Mouse (Mus musculus) T-cell, adult 2 months (primary cell): ENCODE results near the gene Dnajc16.

Source experiments
- DNase-seq: peaks from one replicate; pipeline ENCODE4 v3.0.0; 2022; ENCODE audit warnings: low spot score

The Dnajc16 gene

GRCm38 (mm10) chr4:141724594-141724993, 66.1 kb downstream of the Dnajc16 start:
- DNase-seq: no peak

GRCm38 (mm10) chr4:141723673-141724068, 67.1 kb downstream of the Dnajc16 start:
- no peak for DNase-seq

GRCm38 (mm10) chr4:141722731-141723672, 67.7 kb downstream of the Dnajc16 start, which contains the start of gene Ddi2:
Gene Ddi2 (minus strand): TSS chr4:141723419.
- DNase-seq: peak; percentile 92

- DNase-seq: no peak
Observed at GRCm38 (mm10) chr4:141721961-141722360, 68.8 kb downstream of the Dnajc16 start.

GRCm38 (mm10) chr4:141720761-141721523, 69.8 kb downstream of the Dnajc16 start:
- DNase-seq: peak; percentile 24

GRCm38 (mm10) chr4:141719304-141719703, 71.4 kb downstream of the Dnajc16 start:
- DNase-seq: no peak

- DNase-seq: no peak
Observed at GRCm38 (mm10) chr4:141717633-141718032, 73.1 kb downstream of the Dnajc16 start.

GRCm38 (mm10) chr4:141715027-141715426, 75.7 kb downstream of the Dnajc16 start:
- no peak for DNase-seq

GRCm38 (mm10) chr4:141713598-141714142, 77.1 kb downstream of the Dnajc16 start:
- no peak for DNase-seq

- no peak for DNase-seq
Observed at GRCm38 (mm10) chr4:141711250-141711649, 79.5 kb downstream of the Dnajc16 start.
